Mouse (Mus musculus) Patski (cell line): ENCODE data around the gene Rab11fip3. TPM values are rescaled to one million over a fixed set of nuclear protein-coding genes. Genes with fewer than 3 reads are reported as not detected.

ENCODE experiments used
- ATAC-seq: fragments of 100-300 bp; one replicate; pipeline ENCODE4 v1.8.0; 2021
- CTCF ChIA-PET: fragments of 350-600 bp; sonication (Branson Sonifier 250); formaldehyde crosslinking; loops from one replicate; lab custom pipeline; 2022; ENCODE audit warnings: inconsistent platforms; lab: Charles Lee
- POLR2A ChIA-PET: fragments of 350-600 bp; sonication (Branson Sonifier 250); formaldehyde crosslinking; loops from one replicate; lab custom pipeline; 2022; ENCODE audit warnings: antibody characterized with exemption, inconsistent platforms; lab: Charles Lee
- DNase-seq: peaks from one replicate; pipeline ENCODE4 v3.0.0-alpha.2; 2011; ENCODE audit warnings: low read depth, low spot score
- H3K27me3 ChIP-seq: fragments of 371-371 bp; one replicate; pipeline ENCODE4 v1.5.1; 2021
- CTCF ChIP-seq: fragments of 100-300 bp; IDR thresholded peaks from one replicate; pipeline ENCODE4 v1.5.1; 2021
- in situ Hi-C: fragments of 300-500 bp; cut with MboI; formaldehyde crosslinking; loops from 3 replicates; pipeline ENCODE4 v1.11.1; 2018; ENCODE audit warnings: low pct_unique_long_range_greater_than_20kb, mixed read lengths
- polyA plus RNA-seq: library from polyadenylated mRNA; unstranded; gene quantifications from one replicate; pipeline ENCODE4 v1.2.3, GENCODE M21; 2021

Gene Rab11fip3
- polyA plus RNA-seq, 1 experiment from 2014 or later = 35.9 TPM

DNA sequence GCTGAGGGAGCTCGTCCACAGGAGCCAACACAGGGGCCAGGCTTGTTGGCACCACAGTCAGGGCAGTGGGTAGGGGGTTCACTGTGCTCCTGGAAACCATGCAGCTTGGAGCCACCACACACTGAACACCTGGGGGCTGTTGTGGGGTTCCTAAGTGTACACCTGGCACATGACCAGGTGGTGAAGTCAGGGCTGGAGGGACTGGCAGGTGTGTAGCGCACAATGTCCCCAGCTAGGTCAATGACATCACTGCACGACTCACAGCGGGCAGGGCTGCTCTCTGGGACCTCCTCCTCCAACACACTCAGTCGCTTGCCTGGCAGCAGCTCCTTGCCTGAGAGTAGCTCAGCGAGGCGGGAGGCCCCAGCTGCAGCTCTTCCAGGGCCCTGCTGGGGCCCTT, 105.1 kb downstream of the Rab11fip3 start:
- CTCF ChIA-PET = interaction anchor here (0.8 kb wide), 1 partner anchor 57 kb away, joined by 3 read pairs; no protein-coding TSS in a partner anchor
- POLR2A ChIA-PET = no interaction called here
- DNase-seq (no peak), ATAC-seq (no peak)
- no peak for TF ChIP-seq CTCF
- no peaks in the 10 kb centered on the region for H3K27me3 ChIP-seq
- in situ Hi-C loops = no loop called here

- no peaks in the 10 kb centered on the region for H3K27me3 ChIP-seq
- CTCF ChIA-PET = no interaction called here
- in situ Hi-C loops = no loop called here
- POLR2A ChIA-PET = no interaction called here
- no peak for ATAC-seq
- no peak for TF ChIP-seq CTCF
- DNase-seq = no peak
Measured at GRCm38 (mm10) chr17:25962413-25962905, 106.9 kb downstream of the Rab11fip3 start.

DNA sequence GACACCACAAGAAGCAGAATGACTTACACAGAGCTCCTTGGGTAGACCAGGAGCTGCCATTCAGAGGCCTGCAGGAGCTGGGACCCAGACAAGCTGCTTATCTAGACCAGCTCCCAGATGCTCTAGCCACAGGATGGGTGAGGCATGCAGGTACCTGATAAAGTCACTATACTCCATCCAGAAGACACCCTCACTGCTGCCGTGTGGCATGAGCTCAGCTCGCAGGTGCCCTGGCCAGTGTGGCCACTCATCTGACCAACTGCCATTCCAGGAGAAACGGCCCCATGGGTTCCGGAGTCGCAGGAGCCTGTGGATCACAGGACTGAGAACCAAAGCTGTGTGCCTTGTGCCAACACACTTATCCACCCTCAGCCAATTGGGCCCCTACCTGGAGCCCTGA, 107.8 kb downstream of the Rab11fip3 start:
- ChIA-PET POLR2A (interaction anchor here (0.6 kb wide), 2 partner anchors 21 to 1095 kb away, joined by 3 to 4 read pairs; no protein-coding TSS in a partner anchor), CTCF (interaction anchor here (0.6 kb wide), 1 partner anchor 13 kb away, joined by 3 read pairs; no protein-coding TSS in a partner anchor)
- DNase-seq (no peak), ATAC-seq (no peak)
- in situ Hi-C loops = no loop called here
- H3K27me3 ChIP-seq = no peaks in the 10 kb centered on the region
- TF ChIP-seq CTCF = no peak

DNA sequence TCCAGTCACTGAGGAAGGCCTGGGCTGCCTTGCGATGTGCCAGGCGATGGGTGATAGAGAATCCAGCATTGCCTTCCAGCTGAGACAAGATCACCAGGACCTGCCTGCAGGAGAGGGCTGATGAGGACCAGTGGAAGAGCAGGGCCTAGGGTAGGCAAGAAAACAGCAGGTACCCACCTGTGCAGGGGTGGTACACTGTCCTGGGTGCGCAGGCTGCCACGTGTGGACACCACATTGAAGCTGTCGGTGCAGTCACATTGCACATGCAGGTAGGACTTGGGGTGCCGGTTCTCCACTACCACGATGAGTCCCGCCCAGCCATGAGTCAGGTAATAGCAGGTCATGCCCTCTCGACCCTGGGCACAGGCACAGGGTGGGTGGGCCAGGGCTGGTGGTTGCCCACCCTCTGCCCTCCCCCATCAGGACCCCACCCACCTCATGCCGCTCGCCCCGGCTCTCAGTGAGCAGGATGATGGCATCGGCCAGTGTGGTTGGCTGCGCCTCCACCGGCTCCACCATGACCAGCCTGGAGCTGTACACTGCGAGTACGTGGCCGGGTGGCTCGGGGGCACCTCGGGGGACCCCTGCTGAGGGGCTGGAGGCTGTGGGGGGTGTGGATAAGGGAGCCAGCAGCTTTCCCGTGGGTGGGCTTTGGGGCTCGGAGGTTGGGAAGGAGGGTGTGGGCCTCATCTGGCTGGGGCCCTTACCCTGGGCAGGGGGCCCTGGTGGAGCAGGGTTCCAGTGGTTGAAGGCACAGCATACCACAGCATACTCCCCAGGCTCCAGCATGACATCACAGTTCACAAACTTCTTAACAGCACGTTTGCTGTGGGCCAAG, 109.5 kb downstream of the Rab11fip3 start:
- no peak for TF ChIP-seq CTCF
- H3K27me3 ChIP-seq = no peaks in the 10 kb centered on the region
- ChIA-PET CTCF (interaction anchor here (1.2 kb wide), 1 partner anchor 17 kb away, joined by 3 read pairs; no protein-coding TSS in a partner anchor), POLR2A (interaction anchor here (0.6 kb wide), 1 partner anchor 16 kb away, joined by 3 read pairs; no protein-coding TSS in a partner anchor)
- DNase-seq (no peak), ATAC-seq (no peak)
- in situ Hi-C loops = no loop called here

- no peak for DNase-seq
- CTCF ChIA-PET = no interaction called here
- POLR2A ChIA-PET = no interaction called here
- H3K27me3 ChIP-seq = no peaks in the 10 kb centered on the region
- TF ChIP-seq CTCF = no peak
- in situ Hi-C loops = no loop called here
- no peak for ATAC-seq
Measured at GRCm38 (mm10) chr17:25958771-25959494, 110.4 kb downstream of the Rab11fip3 start.

DNA sequence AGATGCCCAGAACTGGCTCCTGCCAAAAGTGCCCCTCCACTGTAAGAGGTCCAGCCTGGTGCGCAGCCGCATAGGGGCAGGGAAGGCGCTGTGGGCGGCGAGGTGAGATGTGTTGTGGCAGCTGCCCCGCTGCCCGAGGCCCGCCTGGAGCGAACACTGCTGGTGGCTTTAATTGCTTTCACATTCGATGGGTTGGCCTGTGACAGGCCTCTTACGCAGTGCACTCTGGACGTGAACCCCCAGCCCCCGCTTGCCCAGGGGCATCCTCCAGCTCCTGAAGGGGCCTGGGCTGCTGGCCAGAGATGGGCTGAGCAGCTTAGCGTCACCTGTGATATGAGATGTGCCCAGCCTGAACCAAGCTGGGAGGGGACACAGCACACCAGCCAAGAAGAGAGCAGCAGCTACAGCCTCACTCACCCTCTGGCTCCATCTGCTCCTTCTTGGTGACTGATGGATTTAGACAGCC, 111.7 kb downstream of the Rab11fip3 start:
- TF ChIP-seq CTCF = no peak
- ATAC-seq (no peak), DNase-seq (no peak)
- CTCF ChIA-PET = no interaction called here
- peaks cover 8% of the 10 kb centered on the region for H3K27me3 ChIP-seq
- POLR2A ChIA-PET = interaction anchor here (1.4 kb wide), 1 partner anchor 39 kb away, joined by 3 read pairs; no protein-coding TSS in a partner anchor
- in situ Hi-C loops = no loop called here

GRCm38 (mm10) chr17:25956631-25957030, 112.7 kb downstream of the Rab11fip3 start:
- ATAC-seq (no peak), DNase-seq (no peak)
- POLR2A ChIA-PET = interaction anchor here (0.8 to 1.4 kb wide), 2 partner anchors 10 to 38 kb away, joined by 3 read pairs; no protein-coding TSS in a partner anchor
- in situ Hi-C loops = no loop called here
- H3K27me3 ChIP-seq = peaks cover 18% of the 10 kb centered on the region
- CTCF ChIA-PET = no interaction called here
- TF ChIP-seq CTCF = no peak

DNA sequence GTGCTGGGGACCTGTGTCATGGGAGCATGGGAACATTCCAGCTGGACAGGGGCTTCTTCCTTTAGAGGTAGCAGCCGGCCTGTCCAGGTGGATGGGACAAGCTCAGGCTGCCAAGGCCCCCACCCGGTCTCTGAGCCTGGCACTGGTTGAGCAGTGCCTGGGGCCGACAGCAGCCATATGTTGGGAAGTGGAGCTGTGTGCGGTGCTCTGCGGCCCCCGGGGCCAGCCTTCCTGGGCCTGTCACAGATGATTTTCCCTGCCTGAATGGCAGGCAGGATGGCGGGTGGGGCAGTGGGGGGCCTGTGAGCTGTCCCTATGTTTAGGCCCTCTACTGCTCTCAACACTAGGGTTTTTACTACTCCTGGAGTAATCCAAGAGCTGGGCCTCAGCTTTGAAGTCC, 113.2 kb downstream of the Rab11fip3 start:
- no peak for TF ChIP-seq CTCF
- ChIA-PET POLR2A (interaction anchor here (0.8 kb wide), 1 partner anchor 10 kb away, joined by 3 read pairs; no protein-coding TSS in a partner anchor), CTCF (no interaction called here)
- peaks cover 22% of the 10 kb centered on the region for H3K27me3 ChIP-seq
- no peak for DNase-seq
- in situ Hi-C loops = no loop called here
- ATAC-seq = no peak

GRCm38 (mm10) chr17:25955736-25956135, 113.6 kb downstream of the Rab11fip3 start:
- ATAC-seq (no peak), DNase-seq (no peak)
- TF ChIP-seq CTCF = no peak
- peaks cover 25% of the 10 kb centered on the region for H3K27me3 ChIP-seq
- in situ Hi-C loops = no loop called here
- ChIA-PET POLR2A (interaction anchor here (1.2 kb wide), 1 partner anchor 13 kb away, joined by 3 read pairs; no protein-coding TSS in a partner anchor), CTCF (interaction anchor here (0.8 kb wide), 1 partner anchor 29 kb away, joined by 3 read pairs; no protein-coding TSS in a partner anchor)

GRCm38 (mm10) chr17:25954671-25955070, 114.7 kb downstream of the Rab11fip3 start:
- in situ Hi-C loops = no loop called here
- peaks cover 25% of the 10 kb centered on the region for H3K27me3 ChIP-seq
- no peak for ATAC-seq
- POLR2A ChIA-PET = interaction anchor here (0.8 to 1.2 kb wide), 2 partner anchors 12 to 32 kb away, joined by 3 read pairs; no protein-coding TSS in a partner anchor
- no peak for TF ChIP-seq CTCF
- no peak for DNase-seq
- CTCF ChIA-PET = no interaction called here
